Mouse (Mus musculus) kidney, embryonic 15.5 days (tissue): Measurements from ENCODE around the gene B4gat1. TPM values are rescaled to one million over a fixed set of nuclear protein-coding genes. Genes with fewer than 3 reads are reported as not detected.

Source experiments
- ATAC-seq: fragments of 200-750 bp; cut with Nextera tagmentation; replicated peaks from 2 replicates; pipeline ENCODE4 v1.8.0; 2017; ENCODE audit warnings: moderate TSS enrichment; ENCODE audit not compliant: low FRiP score
- H3K27ac ChIP-seq: fragments of 300-500 bp; sonication (generic); 2 replicates; pipeline ENCODE4 v1.5.1; 2015; ENCODE audit warnings: mild to moderate bottlenecking, inconsistent platforms
- H3K27me3 ChIP-seq: fragments of 300-500 bp; sonication (generic); 2 replicates; pipeline ENCODE4 v1.6.1; 2015; ENCODE audit warnings: inconsistent platforms
- H3K36me3 ChIP-seq: fragments of 300-500 bp; sonication (generic); 2 replicates; pipeline ENCODE4 v1.6.1; 2015; ENCODE audit warnings: inconsistent platforms
- H3K4me1 ChIP-seq: fragments of 300-500 bp; sonication (generic); 2 replicates; pipeline ENCODE4 v1.6.1; 2015; ENCODE audit warnings: inconsistent platforms
- H3K4me2 ChIP-seq: fragments of 300-500 bp; sonication (generic); 2 replicates; pipeline ENCODE4 v1.6.1; 2015; ENCODE audit warnings: moderate library complexity, mild to moderate bottlenecking, inconsistent platforms
- H3K4me3 ChIP-seq: fragments of 300-500 bp; sonication (generic); replicated peaks from 2 replicates; pipeline ENCODE4 v1.5.1; 2015; ENCODE audit warnings: mild to moderate bottlenecking, inconsistent platforms
- H3K9ac ChIP-seq: fragments of 300-500 bp; sonication (generic); 2 replicates; pipeline ENCODE4 v1.6.1; 2015; ENCODE audit warnings: mild to moderate bottlenecking, inconsistent platforms
- H3K9me3 ChIP-seq: fragments of 300-500 bp; sonication (generic); replicated peaks from 2 replicates; pipeline ENCODE4 v1.6.1; 2016; ENCODE audit warnings: inconsistent platforms
- whole genome bisulfite sequencing: fragments of 180-500 bp; shearing (Covaris S2); methylation state at CpG from one replicate; pipeline ENCODE4 v1.1.7; 2015; ENCODE audit warnings: mixed read lengths; 5-methylcytosine and 5-hydroxymethylcytosine counted together
- polyA plus RNA-seq: library from polyadenylated mRNA; unstranded; fragments of >200 nt; fragmentation: Nextera tagmentation; extraction: Ambion mirVana; gene quantifications from 2 replicates; pipeline ENCODE4 v1.2.1, GENCODE M21; 2015

The B4gat1 gene
- polyA plus RNA-seq, 1 experiment from 2014 or later: 51.7 TPM

- H3K4me3 ChIP-seq: peak overlapping the region; percentile 37
- ATAC-seq: no peak
- H3K27me3 ChIP-seq: peaks cover 43% of the 10 kb centered on the region
- H3K27ac ChIP-seq: 0 out of 2 replicates have a peak overlapping the region, but pooled peaks have one; percentile 45
- no peak overlapping the region for H3K9ac ChIP-seq
- H3K9me3 ChIP-seq: no peaks in the 10 kb centered on the region
- peak overlapping the region; percentile 54 for H3K4me2 ChIP-seq
- peaks cover 44% of the 10 kb centered on the region for H3K4me1 ChIP-seq
- peaks cover 27% of the 10 kb centered on the region for H3K36me3 ChIP-seq
- 23% methylated on average over 25 of the region's 25 CpGs for WGBS
These were observed 13.7 kb downstream of the B4gat1 start for GRCm38 (mm10) chr19:5052166-5052822.

- Histone ChIP-seq H3K4me1 (peaks cover 47% of the 10 kb centered on the region), H3K9me3 (no peaks in the 10 kb centered on the region), H3K4me2 (peak overlapping the region; percentile 54; the same call in 1 of the 2 replicates), H3K36me3 (peaks cover 21% of the 10 kb centered on the region), H3K9ac (no peak overlapping the region), H3K27ac (no peak overlapping the region), H3K27me3 (peaks cover 43% of the 10 kb centered on the region), H3K4me3 (no peak overlapping the region)
- ATAC-seq: no peak
- WGBS: 63% methylated on average over 17 of the region's 17 CpGs
These were observed 14.2 kb downstream of the B4gat1 start for GRCm38 (mm10) chr19:5052853-5053252.

- H3K27me3 ChIP-seq: peaks cover 43% of the 10 kb centered on the region
- WGBS: 21% methylated on average over 9 of the region's 9 CpGs
- H3K4me3 ChIP-seq: no peak overlapping the region
- no peak overlapping the region for H3K9ac ChIP-seq
- peaks cover 57% of the 10 kb centered on the region for H3K4me1 ChIP-seq
- H3K27ac ChIP-seq: no peak overlapping the region
- H3K36me3 ChIP-seq: peaks cover 11% of the 10 kb centered on the region
- ATAC-seq: no peak
- H3K9me3 ChIP-seq: no peaks in the 10 kb centered on the region
- H3K4me2 ChIP-seq: no peak overlapping the region
These were observed 15.3 kb downstream of the B4gat1 start for GRCm38 (mm10) chr19:5053909-5054308.

- peaks cover 37% of the 10 kb centered on the region for H3K27me3 ChIP-seq
- H3K9me3 ChIP-seq: no peaks in the 10 kb centered on the region
- H3K9ac ChIP-seq: no peak overlapping the region
- 0 out of 2 replicates have a peak overlapping the region, but pooled peaks have one; percentile 37 for H3K27ac ChIP-seq
- 10% methylated on average over 6 of the region's 6 CpGs for WGBS
- 0 out of 2 replicates have a peak overlapping the region, but pooled peaks have one; percentile 1 for H3K4me3 ChIP-seq
- H3K4me2 ChIP-seq: no peak overlapping the region
- ATAC-seq: no peak
- H3K36me3 ChIP-seq: no peaks in the 10 kb centered on the region
- H3K4me1 ChIP-seq: peaks cover 65% of the 10 kb centered on the region
These were observed 17.6 kb downstream of the B4gat1 start for GRCm38 (mm10) chr19:5056251-5056650.

- no peak overlapping the region for H3K9ac ChIP-seq
- H3K27me3 ChIP-seq: peaks cover 18% of the 10 kb centered on the region
- H3K36me3 ChIP-seq: no peaks in the 10 kb centered on the region
- 24% methylated on average over 16 of the region's 16 CpGs for WGBS
- peak overlapping the region; percentile 82 for H3K27ac ChIP-seq
- no peaks in the 10 kb centered on the region for H3K9me3 ChIP-seq
- peak overlapping the region; percentile 27; the same call in 1 of the 2 replicates for H3K4me2 ChIP-seq
- no peak overlapping the region for H3K4me3 ChIP-seq
- peaks cover 51% of the 10 kb centered on the region for H3K4me1 ChIP-seq
- no peak for ATAC-seq
These were observed 19.5 kb downstream of the B4gat1 start for GRCm38 (mm10) chr19:5057876-5058775.

GRCm38 (mm10) chr19:5058801-5059771, 20.5 kb downstream of the B4gat1 start:
- no peak overlapping the region for H3K9ac ChIP-seq
- H3K36me3 ChIP-seq: no peaks in the 10 kb centered on the region
- H3K9me3 ChIP-seq: no peaks in the 10 kb centered on the region
- WGBS: 8% methylated on average over 10 of the region's 10 CpGs
- H3K4me3 ChIP-seq: no peak overlapping the region
- peak overlapping the region; percentile 82 for H3K27ac ChIP-seq
- H3K27me3 ChIP-seq: 0 out of 2 replicates have a peak, but pooled peaks cover 8% of the 10 kb centered on the region
- peaks cover 51% of the 10 kb centered on the region for H3K4me1 ChIP-seq
- H3K4me2 ChIP-seq: peak overlapping the region; percentile 27
- peak; percentile 41 for ATAC-seq

GRCm38 (mm10) chr19:5060365-5061330, 22.0 kb downstream of the B4gat1 start:
- Histone ChIP-seq H3K27me3 (no peaks in the 10 kb centered on the region), H3K36me3 (no peaks in the 10 kb centered on the region), H3K4me2 (0 out of 2 replicates have a peak overlapping the region, but pooled peaks have one; percentile 9), H3K9ac (no peak overlapping the region), H3K9me3 (no peaks in the 10 kb centered on the region), H3K27ac (peak overlapping the region; percentile 82), H3K4me1 (peaks cover 63% of the 10 kb centered on the region), H3K4me3 (no peak overlapping the region)
- no peak for ATAC-seq
- WGBS: 35% methylated on average over 5 of the region's 5 CpGs

GRCm38 (mm10) chr19:5062041-5062440, 23.4 kb downstream of the B4gat1 start:
- Histone ChIP-seq H3K27ac (no peak overlapping the region), H3K4me2 (no peak overlapping the region), H3K27me3 (peaks cover 3% of the 10 kb centered on the region), H3K4me3 (no peak overlapping the region), H3K36me3 (no peaks in the 10 kb centered on the region), H3K9ac (no peak overlapping the region), H3K9me3 (no peaks in the 10 kb centered on the region), H3K4me1 (peaks cover 57% of the 10 kb centered on the region)
- WGBS: 89% methylated on average over 5 of the region's 5 CpGs
- ATAC-seq: no peak

- peaks cover 8% of the 10 kb centered on the region for H3K27me3 ChIP-seq
- WGBS: 65% methylated on average over 6 of the region's 6 CpGs
- H3K9ac ChIP-seq: no peak overlapping the region
- no peak overlapping the region for H3K4me2 ChIP-seq
- H3K4me3 ChIP-seq: no peak overlapping the region
- H3K36me3 ChIP-seq: no peaks in the 10 kb centered on the region
- peaks cover 60% of the 10 kb centered on the region for H3K4me1 ChIP-seq
- no peaks in the 10 kb centered on the region for H3K9me3 ChIP-seq
- H3K27ac ChIP-seq: no peak overlapping the region
- ATAC-seq: no peak
These were observed 23.8 kb downstream of the B4gat1 start for GRCm38 (mm10) chr19:5062446-5062845.

GRCm38 (mm10) chr19:5065104-5065503, 26.5 kb downstream of the B4gat1 start:
- WGBS: 59% methylated on average over 7 of the region's 7 CpGs
- no peak for ATAC-seq
- H3K36me3 ChIP-seq: no peaks in the 10 kb centered on the region
- H3K27ac ChIP-seq: peak overlapping the region; percentile 41; the same call in 1 of the 2 replicates
- H3K4me2 ChIP-seq: no peak overlapping the region
- peaks cover 60% of the 10 kb centered on the region for H3K4me1 ChIP-seq
- peaks cover 33% of the 10 kb centered on the region for H3K27me3 ChIP-seq
- no peak overlapping the region for H3K9ac ChIP-seq
- H3K9me3 ChIP-seq: no peaks in the 10 kb centered on the region
- no peak overlapping the region for H3K4me3 ChIP-seq
